Mouse (Mus musculus) forebrain, embryonic 11.5 days (tissue): ENCODE results near the gene Ccn1. TPM values are rescaled to one million over a fixed set of nuclear protein-coding genes. Genes with fewer than 3 reads are reported as not detected.

Source experiments
- ATAC-seq: fragments of 200-750 bp; cut with Nextera tagmentation; replicated peaks from 2 replicates; pipeline ENCODE4 v1.8.0; 2017; ENCODE audit warnings: moderate TSS enrichment; ENCODE audit not compliant: low FRiP score
- DNase-seq: peaks from one replicate; pipeline ENCODE4 v3.0.0-alpha.2; 2017; ENCODE audit warnings: low spot score
- H3K27ac ChIP-seq: fragments of 300-500 bp; sonication (generic); 2 replicates; pipeline ENCODE4 v1.5.1; 2014; ENCODE audit warnings: low read depth, low read length
- H3K27me3 ChIP-seq: fragments of 300-500 bp; sonication (generic); 2 replicates; pipeline ENCODE4 v1.6.1; 2014; ENCODE audit warnings: mild to moderate bottlenecking, low read length, mixed read lengths; ENCODE audit not compliant: control insufficient read depth, insufficient read depth
- H3K36me3 ChIP-seq: fragments of 300-500 bp; sonication (generic); 2 replicates; pipeline ENCODE4 v1.6.1; 2014; ENCODE audit warnings: mild to moderate bottlenecking, low read length, moderate library complexity, mixed read lengths; ENCODE audit not compliant: control insufficient read depth, insufficient read depth
- H3K4me1 ChIP-seq: fragments of 300-500 bp; sonication (generic); replicated peaks from 2 replicates; pipeline ENCODE4 v1.6.1; 2014; ENCODE audit warnings: low read length, mixed read lengths; ENCODE audit not compliant: control insufficient read depth, insufficient read depth
- H3K4me2 ChIP-seq: fragments of 300-500 bp; sonication (generic); 2 replicates; pipeline ENCODE4 v1.6.1; 2014; ENCODE audit warnings: low read depth, mild to moderate bottlenecking, low read length, moderate library complexity, mixed read lengths; ENCODE audit not compliant: severe bottlenecking
- H3K4me3 ChIP-seq: fragments of 300-500 bp; sonication (generic); 2 replicates; pipeline ENCODE4 v1.5.1; 2014; ENCODE audit warnings: low read depth, low read length
- H3K9ac ChIP-seq: fragments of 300-500 bp; sonication (generic); 2 replicates; pipeline ENCODE4 v1.6.1; 2014; ENCODE audit warnings: low read length
- H3K9me3 ChIP-seq: fragments of 300-500 bp; sonication (generic); 2 replicates; pipeline ENCODE4 v1.6.1; 2016; ENCODE audit warnings: low read length, mixed read lengths; ENCODE audit not compliant: control insufficient read depth
- WGBS: fragments of 180-500 bp; shearing (Covaris S2); extraction: QIAGEN DNeasy Blood & Tissue Kit; methylation state at CpG from one replicate; pipeline ENCODE4 v1.1.7; 2014; 5-methylcytosine and 5-hydroxymethylcytosine counted together
- polyA plus RNA-seq: library from polyadenylated mRNA; unstranded; fragments of >200 nt; fragmentation: Nextera tagmentation; extraction: Ambion mirVana; gene quantifications from 2 replicates; pipeline ENCODE4 v1.2.1, GENCODE M21; 2014

Gene Ccn1
- polyA plus RNA-seq, 1 experiment from 2014 or later: 36.7 TPM

DNA sequence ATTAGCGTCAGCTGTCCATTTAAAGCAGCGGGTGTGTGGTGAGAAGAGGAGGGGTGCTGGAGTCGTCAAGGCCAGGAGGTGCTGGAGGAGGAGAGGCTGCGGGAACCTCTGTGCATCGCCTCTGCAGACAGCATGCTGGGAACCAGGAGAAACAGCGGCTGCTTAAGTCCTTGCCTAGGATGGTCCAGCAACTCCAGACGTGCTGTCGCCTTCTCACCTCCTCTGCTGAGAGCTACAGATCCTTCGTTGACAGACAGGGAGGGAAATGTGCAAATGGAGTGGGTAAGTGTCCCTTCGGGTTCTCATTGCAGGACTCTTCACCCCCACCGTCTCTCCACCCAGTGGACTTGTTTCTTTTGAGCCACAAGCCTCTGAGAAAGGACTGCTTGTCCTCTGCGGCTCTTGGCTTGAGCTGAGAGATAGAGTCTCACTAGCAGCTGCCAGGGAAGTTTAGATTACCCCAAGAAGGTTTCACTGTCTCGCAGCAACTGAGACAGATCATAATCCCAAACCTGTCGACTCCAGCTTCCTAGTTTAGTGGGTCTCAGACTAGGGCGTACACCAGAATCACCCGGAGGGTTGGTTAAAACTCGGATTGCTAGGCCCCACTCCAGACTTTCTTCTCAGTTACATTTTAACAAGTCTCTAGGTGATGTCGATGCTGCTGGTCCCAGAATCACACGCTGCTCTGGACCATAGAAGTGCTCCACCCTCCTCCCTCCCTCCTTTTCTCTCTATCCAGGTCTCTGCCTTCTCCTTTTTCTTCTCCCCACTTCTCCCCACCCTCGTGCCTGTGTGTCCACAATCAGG lies 2.7 kb upstream of the Ccn1 start:
- H3K4me2 ChIP-seq: peak overlapping the region; percentile 88
- H3K27me3 ChIP-seq: peaks cover 2% of the 10 kb centered on the region; the same call in 1 of the 2 replicates
- peak overlapping the region; percentile 62 for H3K9ac ChIP-seq
- H3K4me1 ChIP-seq: peaks cover 36% of the 10 kb centered on the region
- peak overlapping the region; percentile 71 for H3K27ac ChIP-seq
- ATAC-seq (0 out of 2 replicates have a peak, but pooled peaks have one; percentile 1), DNase-seq (peak; percentile 63)
- H3K36me3 ChIP-seq: no peaks in the 10 kb centered on the region
- H3K9me3 ChIP-seq: no peaks in the 10 kb centered on the region
- peak overlapping the region; percentile 60 for H3K4me3 ChIP-seq
- WGBS: 4% methylated on average over 20 of the region's 20 CpGs

GRCm38 (mm10) chr3:145651978-145652321 lies 2.2 kb upstream of the Ccn1 start:
- Histone ChIP-seq H3K27me3 (peaks cover 2% of the 10 kb centered on the region; the same call in 1 of the 2 replicates), H3K27ac (peak overlapping the region; percentile 71), H3K9ac (peak overlapping the region; percentile 27; the same call in 1 of the 2 replicates), H3K9me3 (no peaks in the 10 kb centered on the region), H3K4me3 (peak overlapping the region; percentile 60; the same call in 1 of the 2 replicates), H3K4me1 (peaks cover 40% of the 10 kb centered on the region), H3K36me3 (no peaks in the 10 kb centered on the region), H3K4me2 (peak overlapping the region; percentile 88)
- DNase-seq (no peak), ATAC-seq (no peak)
- WGBS: under 1% methylated on average over 10 of the region's 10 CpGs

DNA sequence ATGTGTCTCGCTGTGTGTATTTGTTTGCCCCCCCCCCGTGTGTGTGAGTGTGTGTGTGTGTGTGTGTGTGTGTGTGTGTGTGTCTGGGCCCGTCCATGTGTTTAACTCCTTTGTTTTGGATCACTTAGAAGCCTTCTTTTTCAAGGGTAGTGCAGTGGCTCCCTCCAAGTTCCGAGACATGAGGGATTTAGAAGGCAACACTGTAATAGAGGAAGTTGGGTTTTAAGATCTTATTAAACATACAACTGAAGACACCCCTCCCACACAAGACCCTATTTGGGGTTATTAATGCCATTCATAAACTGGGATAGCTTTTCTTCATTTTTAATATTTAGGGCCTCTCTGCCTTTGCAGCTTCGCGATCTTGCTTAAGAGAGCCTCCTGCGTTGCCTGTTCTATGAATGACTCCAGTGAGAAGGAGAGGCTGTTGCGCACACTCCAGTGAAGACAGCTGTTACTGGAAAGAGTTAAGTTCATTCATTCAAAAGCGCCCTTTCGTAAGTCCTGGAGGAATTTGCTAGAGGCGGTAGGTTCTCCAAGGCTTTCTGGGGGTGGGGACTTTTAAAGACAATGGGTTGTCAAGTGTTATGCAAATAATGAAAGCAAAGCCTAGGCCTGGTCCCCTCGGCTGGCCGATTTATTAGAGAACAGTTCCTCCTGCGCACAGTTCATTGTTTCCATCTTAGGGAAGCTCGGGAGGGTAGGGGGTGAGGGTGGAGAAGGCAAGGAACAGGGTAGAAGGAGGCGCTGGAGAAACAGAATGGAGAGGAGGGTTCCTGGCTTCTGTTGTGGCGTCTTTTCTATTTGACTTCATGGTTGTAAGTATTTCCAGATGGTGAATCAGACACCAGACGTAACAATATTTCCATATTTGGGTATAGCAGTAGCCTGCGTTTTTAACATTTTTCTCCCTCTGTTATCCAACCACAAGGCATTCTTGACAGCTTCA lies 1.5 kb upstream of the Ccn1 start:
- peak overlapping the region; percentile 60 for H3K4me3 ChIP-seq
- WGBS: 1% methylated on average over 19 of the region's 19 CpGs
- H3K4me2 ChIP-seq: peak overlapping the region; percentile 88
- peak; percentile 66 for DNase-seq
- H3K9ac ChIP-seq: peak overlapping the region; percentile 23; the same call in 1 of the 2 replicates
- peaks cover 42% of the 10 kb centered on the region for H3K4me1 ChIP-seq
- peak; percentile 35 for ATAC-seq
- H3K9me3 ChIP-seq: no peaks in the 10 kb centered on the region
- peaks cover 2% of the 10 kb centered on the region; the same call in 1 of the 2 replicates for H3K27me3 ChIP-seq
- peak overlapping the region; percentile 71 for H3K27ac ChIP-seq
- no peaks in the 10 kb centered on the region for H3K36me3 ChIP-seq

DNA sequence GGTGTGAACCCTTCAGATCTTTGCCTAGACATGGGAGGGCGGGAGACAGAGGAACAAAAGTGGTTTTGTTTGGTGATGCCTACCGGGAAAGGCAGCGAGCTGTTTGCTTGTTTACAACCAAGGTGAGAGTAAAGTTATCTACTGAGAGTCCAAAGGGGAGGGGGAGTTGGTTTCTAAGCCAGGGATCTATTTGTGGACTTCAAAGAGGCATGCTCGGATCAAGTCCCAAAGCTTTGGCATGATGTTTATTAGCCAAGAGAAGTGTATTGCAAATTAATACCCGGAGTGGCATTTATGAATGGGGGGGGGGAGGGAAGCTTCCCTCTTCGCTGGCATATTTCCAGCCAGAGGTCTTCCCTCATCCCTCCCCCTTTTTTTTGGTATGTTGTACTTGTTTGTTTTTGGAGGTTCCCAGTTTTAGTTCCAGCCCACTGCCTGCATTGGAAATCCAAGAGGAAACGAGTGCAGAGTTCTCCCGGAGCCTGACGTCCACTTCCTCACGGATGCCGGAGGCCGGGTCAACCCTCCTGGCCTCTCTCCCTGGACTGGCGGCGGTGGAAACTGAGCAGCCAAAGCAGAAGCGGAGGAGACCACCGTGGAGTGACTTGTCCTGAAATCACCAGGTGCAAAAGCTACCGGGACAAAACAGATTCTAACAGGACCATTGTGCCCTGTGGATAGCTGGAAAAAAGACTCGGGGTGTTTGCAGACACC lies 674 bp upstream of the Ccn1 start:
- H3K4me1 ChIP-seq: peaks cover 42% of the 10 kb centered on the region
- peaks cover 2% of the 10 kb centered on the region; the same call in 1 of the 2 replicates for H3K27me3 ChIP-seq
- H3K4me3 ChIP-seq: peak overlapping the region; percentile 60
- peak overlapping the region; percentile 56 for H3K4me2 ChIP-seq
- WGBS: under 1% methylated on average over 18 of the region's 18 CpGs
- DNase-seq (peak; percentile 69), ATAC-seq (peak; percentile 6; the same call in 1 of the 2 replicates)
- peak overlapping the region; percentile 86; the same call in 1 of the 2 replicates for H3K9ac ChIP-seq
- H3K36me3 ChIP-seq: no peaks in the 10 kb centered on the region
- H3K9me3 ChIP-seq: no peaks in the 10 kb centered on the region
- H3K27ac ChIP-seq: peak overlapping the region; percentile 71; the same call in 1 of the 2 replicates

DNA sequence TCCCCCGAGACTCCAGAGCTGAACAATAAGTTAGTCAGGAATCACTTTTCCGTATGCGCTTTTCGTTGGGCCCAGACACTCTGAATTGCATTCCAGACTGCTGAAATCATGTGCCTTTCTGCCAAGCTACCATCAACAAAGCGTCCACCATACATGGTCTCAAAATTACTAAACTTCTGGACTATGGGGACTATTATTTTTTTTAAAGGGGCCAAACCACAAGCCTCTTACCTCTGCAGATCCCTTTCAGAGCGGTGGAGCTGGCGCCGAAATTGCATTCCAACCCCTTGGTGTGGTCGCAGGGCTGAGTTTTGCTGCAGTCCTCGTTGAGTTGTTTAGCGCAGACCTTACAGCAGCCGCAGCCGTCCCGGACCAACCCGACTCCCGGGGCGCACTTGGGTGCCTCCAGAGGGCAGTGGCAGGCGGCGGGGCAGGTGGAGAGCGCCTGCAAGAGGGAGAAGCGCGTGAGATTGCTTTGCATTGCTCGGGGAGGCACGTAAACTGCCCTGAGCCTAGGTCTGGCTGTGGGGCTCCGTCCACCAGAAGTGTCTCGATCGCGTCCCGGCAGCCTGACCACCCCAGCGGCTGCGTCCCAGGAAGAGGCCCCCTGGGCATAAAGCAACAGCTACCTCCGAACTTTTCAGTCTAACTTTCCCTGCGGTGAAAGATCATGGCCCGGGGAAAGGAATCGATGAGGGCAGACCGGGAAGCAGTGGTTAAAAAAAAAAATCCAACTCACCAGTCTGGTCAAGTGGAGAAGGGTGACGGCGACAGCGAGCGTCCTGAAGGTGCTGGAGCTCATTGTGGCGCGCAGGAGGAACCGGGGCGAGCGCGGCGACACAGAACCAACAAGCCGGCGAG lies 560 bp downstream of the Ccn1 start:
- Histone ChIP-seq H3K4me1 (peaks cover 42% of the 10 kb centered on the region), H3K9ac (peak overlapping the region; percentile 86), H3K4me2 (peak overlapping the region; percentile 56), H3K27me3 (peaks cover 2% of the 10 kb centered on the region; the same call in 1 of the 2 replicates), H3K4me3 (peak overlapping the region; percentile 60), H3K27ac (peak overlapping the region; percentile 72), H3K36me3 (no peaks in the 10 kb centered on the region), H3K9me3 (no peaks in the 10 kb centered on the region)
- WGBS: under 1% methylated on average over 49 of the region's 49 CpGs
- ATAC-seq (0 out of 2 replicates have a peak, but pooled peaks have one; percentile 2), DNase-seq (peak; percentile 82)

DNA sequence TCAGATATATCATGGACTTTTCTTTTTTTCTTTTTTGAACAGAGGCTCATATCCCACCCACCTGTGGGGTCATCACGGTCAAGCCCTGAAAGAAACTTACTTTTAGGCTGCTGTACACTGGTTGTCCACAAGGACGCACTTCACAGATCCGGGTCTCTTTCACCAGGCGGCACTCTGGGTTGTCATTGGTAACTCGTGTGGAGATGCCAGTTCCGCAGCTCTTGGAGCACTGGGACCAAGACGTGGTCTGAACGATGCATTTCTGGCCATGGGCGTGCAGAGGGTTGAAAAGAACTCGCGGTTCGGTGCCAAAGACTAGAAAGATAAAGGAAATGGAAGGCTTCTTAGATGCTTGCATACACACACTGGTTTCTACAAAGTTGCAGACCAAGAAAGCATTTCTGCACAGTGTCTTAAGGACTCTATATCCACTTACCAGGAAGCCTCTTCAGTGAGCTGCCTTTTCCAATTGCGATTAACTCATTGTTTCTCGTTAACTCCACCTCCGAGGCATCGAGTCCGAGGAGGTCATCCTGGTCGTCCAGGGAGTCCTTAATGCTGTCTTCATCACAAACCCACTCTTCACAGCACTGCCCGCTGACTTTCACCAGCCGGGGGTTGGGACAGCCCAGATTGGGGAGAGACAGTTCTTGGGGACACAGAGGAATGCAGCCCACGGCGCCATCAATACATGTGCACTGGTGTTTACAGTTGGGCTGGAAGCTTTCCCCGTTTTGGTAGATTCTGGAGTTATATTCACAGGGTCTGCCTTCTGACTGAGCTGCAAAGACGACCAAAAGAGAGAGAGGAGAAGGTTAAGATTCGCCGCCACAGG lies 1.5 kb downstream of the Ccn1 start:
- WGBS: 18% methylated on average over 26 of the region's 26 CpGs
- H3K4me1 ChIP-seq: peaks cover 42% of the 10 kb centered on the region
- peak; percentile 72 for DNase-seq
- peak overlapping the region; percentile 56 for H3K4me2 ChIP-seq
- peak overlapping the region; percentile 86 for H3K9ac ChIP-seq
- H3K27ac ChIP-seq: peak overlapping the region; percentile 72; the same call in 1 of the 2 replicates
- H3K4me3 ChIP-seq: peak overlapping the region; percentile 60
- no peak for ATAC-seq
- H3K9me3 ChIP-seq: no peaks in the 10 kb centered on the region
- H3K27me3 ChIP-seq: peaks cover 2% of the 10 kb centered on the region; the same call in 1 of the 2 replicates
- no peaks in the 10 kb centered on the region for H3K36me3 ChIP-seq

DNA sequence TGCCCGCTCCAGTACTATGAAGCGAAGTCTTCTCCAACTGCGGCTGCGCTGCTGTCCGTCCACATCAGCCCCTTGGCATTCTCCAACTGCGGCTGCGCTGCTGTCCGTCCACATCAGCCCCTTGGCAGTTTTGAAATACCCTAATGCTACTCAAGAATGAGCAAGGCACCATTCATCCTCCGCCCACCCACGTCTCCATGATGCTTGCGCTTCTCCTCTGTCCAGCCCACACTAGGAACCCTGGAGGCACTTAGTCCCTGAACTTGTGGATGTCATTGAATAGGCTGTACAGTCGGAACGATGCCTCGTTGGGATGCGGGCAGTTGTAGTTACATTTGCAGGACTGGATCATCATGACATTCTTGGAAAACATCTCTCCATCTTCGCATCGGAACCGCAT lies 2.4 kb downstream of the Ccn1 start:
- ATAC-seq (no peak), DNase-seq (no peak)
- Histone ChIP-seq H3K27ac (0 out of 2 replicates have a peak overlapping the region, but pooled peaks have one; percentile 25), H3K4me1 (peaks cover 34% of the 10 kb centered on the region), H3K4me2 (peak overlapping the region; percentile 37), H3K27me3 (no peaks in the 10 kb centered on the region; the same call in 1 of the 2 replicates), H3K4me3 (peak overlapping the region; percentile 60), H3K9me3 (no peaks in the 10 kb centered on the region), H3K9ac (peak overlapping the region; percentile 39; the same call in 1 of the 2 replicates), H3K36me3 (no peaks in the 10 kb centered on the region)
- WGBS: 71% methylated on average over 18 of the region's 18 CpGs
